Mouse (Mus musculus) midbrain, embryonic 16.5 days (tissue): ENCODE measurements around the gene Camkmt. TPM values are rescaled to one million over a fixed set of nuclear protein-coding genes. Genes with fewer than 3 reads are reported as not detected.

Experiments
- ATAC-seq: fragments of 200-750 bp; cut with Nextera tagmentation; 2 replicates; pipeline ENCODE4 v1.8.0; 2017; ENCODE audit warnings: moderate TSS enrichment
- H3K27ac ChIP-seq: fragments of 300-500 bp; sonication (generic); 2 replicates; pipeline ENCODE4 v1.5.1; 2014; ENCODE audit warnings: mild to moderate bottlenecking, low read length, mixed read lengths
- H3K27me3 ChIP-seq: fragments of 300-500 bp; sonication (generic); 2 replicates; pipeline ENCODE4 v1.6.1; 2014; ENCODE audit warnings: low read depth, low read length, mixed read lengths; ENCODE audit not compliant: control insufficient read depth, insufficient read depth
- H3K36me3 ChIP-seq: fragments of 300-500 bp; sonication (generic); 2 replicates; pipeline ENCODE4 v1.6.1; 2014; ENCODE audit warnings: mild to moderate bottlenecking, low read length, moderate library complexity, mixed read lengths; ENCODE audit not compliant: control insufficient read depth, insufficient read depth
- H3K4me1 ChIP-seq: fragments of 300-500 bp; sonication (generic); 2 replicates; pipeline ENCODE4 v1.6.1; 2014; ENCODE audit warnings: mild to moderate bottlenecking, low read length, mixed read lengths; ENCODE audit not compliant: control insufficient read depth, insufficient read depth
- H3K4me2 ChIP-seq: fragments of 300-500 bp; sonication (generic); 2 replicates; pipeline ENCODE4 v1.6.1; 2014; ENCODE audit warnings: mild to moderate bottlenecking, low read length, mixed read lengths
- H3K4me3 ChIP-seq: fragments of 300-500 bp; sonication (generic); 2 replicates; pipeline ENCODE4 v1.5.1; 2014; ENCODE audit warnings: low read depth, mild to moderate bottlenecking, low read length, moderate library complexity, mixed read lengths
- H3K9ac ChIP-seq: fragments of 300-500 bp; sonication (generic); 2 replicates; pipeline ENCODE4 v1.6.1; 2014; ENCODE audit warnings: low read depth, low read length, mixed read lengths
- H3K9me3 ChIP-seq: fragments of 300-500 bp; sonication (generic); replicated peaks from 2 replicates; pipeline ENCODE4 v1.6.1; 2014; ENCODE audit warnings: mild to moderate bottlenecking, low read length, mixed read lengths; ENCODE audit not compliant: control insufficient read depth, poor library complexity, severe bottlenecking
- WGBS: fragments of 180-500 bp; shearing (Covaris S2); extraction: QIAGEN DNeasy Blood & Tissue Kit; methylation state at CpG from one replicate; pipeline ENCODE4 v1.1.7; 2014; 5-methylcytosine and 5-hydroxymethylcytosine counted together
- polyA plus RNA-seq: library from polyadenylated mRNA; unstranded; fragments of >200 nt; fragmentation: Nextera tagmentation; extraction: Ambion mirVana; gene quantifications from 2 replicates; pipeline ENCODE4 v1.2.1, GENCODE M21; 2015

Gene Camkmt
- polyA plus RNA-seq, 1 experiment from 2014 or later = 23.2 TPM

- no peaks in the 10 kb centered on the region for H3K9me3 ChIP-seq
- H3K9ac ChIP-seq = no peak overlapping the region
- H3K4me1 ChIP-seq = peaks cover 9% of the 10 kb centered on the region
- H3K27me3 ChIP-seq = no peaks in the 10 kb centered on the region
- no peak overlapping the region for H3K4me3 ChIP-seq
- 96% methylated on average over 2 of the region's 2 CpGs for WGBS
- no peak overlapping the region for H3K27ac ChIP-seq
- H3K36me3 ChIP-seq = no peaks in the 10 kb centered on the region
- no peak for ATAC-seq
- H3K4me2 ChIP-seq = no peak overlapping the region
These were observed 78.4 kb downstream of the Camkmt start for GRCm38 (mm10) chr17:85168761-85169160.

GRCm38 (mm10) chr17:85170541-85171255 is 80.3 kb downstream of the Camkmt start:
- Histone ChIP-seq H3K4me2 (no peak overlapping the region), H3K27ac (no peak overlapping the region), H3K36me3 (no peaks in the 10 kb centered on the region), H3K4me3 (no peak overlapping the region), H3K9ac (no peak overlapping the region), H3K9me3 (no peaks in the 10 kb centered on the region), H3K4me1 (peaks cover 4% of the 10 kb centered on the region; the same call in 1 of the 2 replicates), H3K27me3 (no peaks in the 10 kb centered on the region)
- ATAC-seq = no peak
- WGBS = 77% methylated on average over 10 of the region's 10 CpGs

- H3K36me3 ChIP-seq = no peaks in the 10 kb centered on the region
- H3K27me3 ChIP-seq = no peaks in the 10 kb centered on the region
- H3K9me3 ChIP-seq = no peaks in the 10 kb centered on the region
- no peak overlapping the region for H3K4me3 ChIP-seq
- ATAC-seq = no peak
- no peaks in the 10 kb centered on the region for H3K4me1 ChIP-seq
- WGBS = 17% methylated on average over 4 of the region's 4 CpGs
- no peak overlapping the region for H3K27ac ChIP-seq
- H3K9ac ChIP-seq = no peak overlapping the region
- no peak overlapping the region for H3K4me2 ChIP-seq
These were observed 81.6 kb downstream of the Camkmt start for GRCm38 (mm10) chr17:85171951-85172350.

GRCm38 (mm10) chr17:85177231-85177630 is 86.9 kb downstream of the Camkmt start:
- no peak for ATAC-seq
- no peaks in the 10 kb centered on the region for H3K9me3 ChIP-seq
- no peak overlapping the region for H3K27ac ChIP-seq
- WGBS = 52% methylated on average over 13 of the region's 13 CpGs
- H3K9ac ChIP-seq = no peak overlapping the region
- no peaks in the 10 kb centered on the region for H3K36me3 ChIP-seq
- no peak overlapping the region for H3K4me2 ChIP-seq
- peaks cover 3% of the 10 kb centered on the region; the same call in 1 of the 2 replicates for H3K27me3 ChIP-seq
- no peak overlapping the region for H3K4me3 ChIP-seq
- peaks cover 5% of the 10 kb centered on the region; the same call in 1 of the 2 replicates for H3K4me1 ChIP-seq

GRCm38 (mm10) chr17:85180471-85181060 is 90.2 kb downstream of the Camkmt start:
- H3K9ac ChIP-seq = no peak overlapping the region
- H3K9me3 ChIP-seq = no peaks in the 10 kb centered on the region
- H3K36me3 ChIP-seq = no peaks in the 10 kb centered on the region
- no peak overlapping the region for H3K27ac ChIP-seq
- H3K4me3 ChIP-seq = no peak overlapping the region
- 27% methylated on average over 14 of the region's 14 CpGs for WGBS
- peaks cover 5% of the 10 kb centered on the region; the same call in 1 of the 2 replicates for H3K4me1 ChIP-seq
- ATAC-seq = no peak
- H3K4me2 ChIP-seq = peak overlapping the region; percentile 42
- H3K27me3 ChIP-seq = peaks cover 3% of the 10 kb centered on the region; the same call in 1 of the 2 replicates

- Histone ChIP-seq H3K9ac (no peak overlapping the region), H3K27me3 (peaks cover 3% of the 10 kb centered on the region; the same call in 1 of the 2 replicates), H3K4me1 (peaks cover 8% of the 10 kb centered on the region), H3K27ac (no peak overlapping the region), H3K4me3 (no peak overlapping the region), H3K36me3 (no peaks in the 10 kb centered on the region), H3K9me3 (no peaks in the 10 kb centered on the region), H3K4me2 (peak overlapping the region; percentile 46)
- ATAC-seq = peak; percentile 87
- 3% methylated on average over 14 of the region's 14 CpGs for WGBS
These were observed 99.1 kb downstream of the Camkmt start for GRCm38 (mm10) chr17:85189227-85190127.

- Histone ChIP-seq H3K9me3 (no peaks in the 10 kb centered on the region), H3K4me3 (no peak overlapping the region), H3K36me3 (no peaks in the 10 kb centered on the region), H3K27me3 (peaks cover 3% of the 10 kb centered on the region; the same call in 1 of the 2 replicates), H3K4me1 (peaks cover 8% of the 10 kb centered on the region), H3K4me2 (peak overlapping the region; percentile 31), H3K27ac (no peak overlapping the region), H3K9ac (no peak overlapping the region)
- ATAC-seq = no peak
- 6% methylated on average over 7 of the region's 7 CpGs for WGBS
These were observed 99.7 kb downstream of the Camkmt start for GRCm38 (mm10) chr17:85190128-85190435.

- H3K9me3 ChIP-seq = no peaks in the 10 kb centered on the region
- H3K36me3 ChIP-seq = no peaks in the 10 kb centered on the region
- H3K27me3 ChIP-seq = peaks cover 3% of the 10 kb centered on the region; the same call in 1 of the 2 replicates
- H3K27ac ChIP-seq = no peak overlapping the region
- H3K4me2 ChIP-seq = no peak overlapping the region
- 93% methylated on average over 11 of the region's 11 CpGs for WGBS
- no peak overlapping the region for H3K9ac ChIP-seq
- H3K4me1 ChIP-seq = peaks cover 8% of the 10 kb centered on the region
- no peak overlapping the region for H3K4me3 ChIP-seq
- ATAC-seq = no peak
These were observed 102.9 kb downstream of the Camkmt start for GRCm38 (mm10) chr17:85193294-85193693.
